Mouse (Mus musculus): ENCODE measurements around the gene Fam129a.

The Fam129a gene

GRCm38 (mm10) chr1:151570981-151571837 is at the start of gene Fam129a:
TSS of gene Fam129a (plus strand) at chr1:151571186.
- DNase-seq = peak; percentile 54

GRCm38 (mm10) chr1:151526701-151527100 is 44.3 kb upstream of the Fam129a start:
- no peak for DNase-seq

GRCm38 (mm10) chr1:151543796-151544477 is 27.0 kb upstream of the Fam129a start:
- DNase-seq = no peak

- DNase-seq = no peak
These were observed 26.4 kb upstream of the Fam129a start for GRCm38 (mm10) chr1:151544581-151544980.

- no peak for DNase-seq
These were observed 25.4 kb upstream of the Fam129a start for GRCm38 (mm10) chr1:151545571-151545970.

- DNase-seq = no peak
These were observed 21.9 kb upstream of the Fam129a start for GRCm38 (mm10) chr1:151548896-151549610.

GRCm38 (mm10) chr1:151549794-151550193 is 21.2 kb upstream of the Fam129a start:
- no peak for DNase-seq

GRCm38 (mm10) chr1:151550587-151551479 is 20.2 kb upstream of the Fam129a start:
- DNase-seq = no peak

- DNase-seq = no peak
These were observed 10.4 kb upstream of the Fam129a start for GRCm38 (mm10) chr1:151560536-151560935.

GRCm38 (mm10) chr1:151563401-151563800 is 7.6 kb upstream of the Fam129a start:
- no peak for DNase-seq

- DNase-seq = no peak
These were observed 7.1 kb upstream of the Fam129a start for GRCm38 (mm10) chr1:151563893-151564292.

- peak; percentile 79 for DNase-seq
These were observed 6.6 kb upstream of the Fam129a start for GRCm38 (mm10) chr1:151564377-151564776.

- DNase-seq = no peak
These were observed 2.3 kb upstream of the Fam129a start for GRCm38 (mm10) chr1:151568682-151569081.

GRCm38 (mm10) chr1:151571838-151572578 is 1.0 kb downstream of the Fam129a start:
- no peak for DNase-seq

- DNase-seq = no peak
These were observed 1.8 kb downstream of the Fam129a start for GRCm38 (mm10) chr1:151572601-151573320.

GRCm38 (mm10) chr1:151580200-151580982 is 9.4 kb downstream of the Fam129a start:
- no peak for DNase-seq

GRCm38 (mm10) chr1:151581454-151581853 is 10.5 kb downstream of the Fam129a start:
- DNase-seq = no peak

- no peak for DNase-seq
These were observed 11.0 kb downstream of the Fam129a start for GRCm38 (mm10) chr1:151581977-151582376.

GRCm38 (mm10) chr1:151583457-151584181 is 12.6 kb downstream of the Fam129a start:
- DNase-seq = no peak

- DNase-seq = no peak
These were observed 13.1 kb downstream of the Fam129a start for GRCm38 (mm10) chr1:151584182-151584471.

All from embryo, embryonic 11 days (tissue).